ENCODE assay signal across 8 mouse cellular contexts in genomic region chr19:42518620-42519310, GRCm38 (mm10). TPM values are rescaled to one million over a fixed set of nuclear protein-coding genes. Genes with fewer than 3 reads are reported as not detected.
DNase-seq lines count a peak whose midpoint lies in the region; ATAC-seq and TF ChIP-seq lines count a peak whose summit lies in the region.

Gene R3hcc1l, plus strand, starts transcription at chr19:42518759.

- no peak for TF ChIP-seq CTCF in G1E (IDR thresholded peaks at IDR 0.05; ENCODE audit: low read depth, low read length)

- peak; percentile 87 for ATAC-seq in G1E (ENCODE audit: extremely low read depth, insufficient number of reproducible peaks, low FRiP score, poor library complexity, severe bottlenecking)
- ATAC-seq in forebrain, embryonic 16.5 days, result peak; percentile 97
- peak; percentile 96 for ATAC-seq in lung, embryonic 15.5 days (ENCODE audit: borderline replicate concordance, extremely low read depth, low FRiP score, low TSS enrichment)

- H3K4me2 ChIP-seq in forebrain, embryonic 16.5 days (ENCODE audit: low read length), result peak within 1 kb of the TSS; percentile 67
- H3K4me2 ChIP-seq in lung, embryonic 15.5 days, result peak within 1 kb of the TSS; percentile 64

- H3K27ac ChIP-seq in forebrain, embryonic 16.5 days (ENCODE audit: low read length), result peak within 1 kb of the TSS; percentile 64
- peak within 1 kb of the TSS; percentile 69 for H3K27ac ChIP-seq in lung, embryonic 15.5 days

- H3K4me1 ChIP-seq in G1E (ENCODE audit: insufficient read depth, low read depth, low read length), result peaks cover 30% of the 10 kb centered on the region
- peaks cover 9% of the 10 kb centered on the region for H3K4me1 ChIP-seq in forebrain, embryonic 16.5 days (replicated peaks; ENCODE audit: control insufficient read depth, insufficient read depth, low read length)
- H3K4me1 ChIP-seq in lung, embryonic 15.5 days, result peaks cover 12% of the 10 kb centered on the region

- WGBS in forebrain, embryonic 16.5 days, result under 1% methylated on average over 59 of the region's 59 CpGs
- under 1% methylated on average over 59 of the region's 59 CpGs for WGBS in lung, embryonic 15.5 days

- H3K27me3 ChIP-seq in G1E (ENCODE audit: insufficient read depth, low read length), result peaks cover 12% of the 10 kb centered on the region
- no peaks in the 10 kb centered on the region for H3K27me3 ChIP-seq in forebrain, embryonic 16.5 days (replicated peaks; ENCODE audit: control insufficient read depth, insufficient read depth, low read length)
- no peaks in the 10 kb centered on the region for H3K27me3 ChIP-seq in lung, embryonic 15.5 days

- peak within 1 kb of the TSS; percentile 75 for H3K9ac ChIP-seq in forebrain, embryonic 16.5 days (replicated peaks; ENCODE audit: low read depth, low read length)
- peak within 1 kb of the TSS; percentile 81 for H3K9ac ChIP-seq in lung, embryonic 15.5 days

- peak; percentile 81 for DNase-seq in G1E (ENCODE audit: low spot score)
- peak; percentile 97 to 100 for DNase-seq in cerebellum, adult 18-20 months
- DNase-seq in heart, postnatal 4 days, result peak; percentile 99
- peak; percentile 89 to 96 for DNase-seq in layer of hippocampus, adult 8-10 months (ENCODE audit: low spot score in 2 of 2)
- peak; percentile 92 for DNase-seq in ovary, adult 18-20 months (ENCODE audit: low spot score)
- peak; percentile 95 for DNase-seq in thymus, postnatal 0 days (ENCODE audit: low spot score)

- H3K9me3 ChIP-seq in G1E (replicated peaks), result no peaks in the 10 kb centered on the region
- no peaks in the 10 kb centered on the region for H3K9me3 ChIP-seq in forebrain, embryonic 16.5 days (ENCODE audit: control insufficient read depth, low read length)
- H3K9me3 ChIP-seq in lung, embryonic 15.5 days, result no peaks in the 10 kb centered on the region

- peak within 1 kb of the TSS; percentile 81 for H3K4me3 ChIP-seq in G1E (ENCODE audit: low read depth, low read length)
- H3K4me3 ChIP-seq in forebrain, embryonic 16.5 days (replicated peaks; ENCODE audit: low read length), result peak within 1 kb of the TSS; percentile 70
- peak within 1 kb of the TSS; percentile 82 for H3K4me3 ChIP-seq in lung, embryonic 15.5 days

- peaks cover 9% of the 10 kb centered on the region for H3K36me3 ChIP-seq in G1E (replicated peaks)
- no peaks in the 10 kb centered on the region for H3K36me3 ChIP-seq in forebrain, embryonic 16.5 days (ENCODE audit: control insufficient read depth, insufficient read depth)
- no peaks in the 10 kb centered on the region for H3K36me3 ChIP-seq in lung, embryonic 15.5 days

RNA-seq across cellular contexts. Expression of gene R3hcc1l, which starts in this region (rescaled TPM):
- total RNA-seq in G1E (2014; fragmentation: Nextera tagmentation) (27.0 and 46.5 TPM in 2 replicates), G1E (2017) (26.9 and 32.3 TPM in 2 replicates)
- 1.3 and 1.7 TPM in 2 replicates for polyA plus RNA-seq in G1E (2012)
- polyA plus RNA-seq in forebrain, embryonic 16.5 days (2015; fragmentation: Nextera tagmentation; extraction: Ambion mirVana), result 17.0 and 19.3 TPM in 2 replicates
- 10 to 100 TPM; 17.7 to 18.0 TPM for total RNA-seq in heart, postnatal 4 days (2021)
- total RNA-seq in layer of hippocampus, adult 8-10 months (2022), result 10 to 100 TPM; 24.4 to 27.7 (median 27.2) TPM
- 19.9 and 23.3 TPM in 2 replicates for polyA plus RNA-seq in lung, embryonic 15.5 days (2015; fragmentation: Nextera tagmentation; extraction: Ambion mirVana)
- polyA plus RNA-seq in thymus, postnatal 0 days (2015; fragmentation: Nextera tagmentation; extraction: Ambion mirVana), result 24.5 and 26.9 TPM in 2 replicates

Comparison
In these comparisons a context has a peak if more than half of its experiments do, and no peak if none do; other contexts are left out.
1. Peak in every context shown above with its lines: DNase-seq, ATAC-seq, H3K4me3 ChIP-seq and H3K27ac ChIP-seq.